Mouse (Mus musculus) ES-E14 (cell line): ENCODE data around the gene Cdipt.

Experiments used
- CHD2 ChIP-seq: IDR thresholded peaks from 2 replicates; pipeline ENCODE4 v1.6.1; 2014; ENCODE audit warnings: mild to moderate bottlenecking, low read depth, low read length, inconsistent platforms
- HCFC1 ChIP-seq: IDR thresholded peaks from 2 replicates; pipeline ENCODE4 v1.6.1; 2012; ENCODE audit warnings: low read length, inconsistent platforms, borderline replicate concordance; ENCODE audit not compliant: insufficient read depth
- MAFK ChIP-seq: IDR thresholded peaks from 2 replicates; pipeline ENCODE4 v1.6.1; 2014; ENCODE audit warnings: mild to moderate bottlenecking, low read depth, low read length, inconsistent platforms; ENCODE audit not compliant: insufficient read depth
- ZC3H11A ChIP-seq: IDR thresholded peaks from 2 replicates; pipeline ENCODE4 v1.6.1; 2012; ENCODE audit warnings: low read depth, mild to moderate bottlenecking, inconsistent platforms, low read length, borderline replicate concordance

DNA sequence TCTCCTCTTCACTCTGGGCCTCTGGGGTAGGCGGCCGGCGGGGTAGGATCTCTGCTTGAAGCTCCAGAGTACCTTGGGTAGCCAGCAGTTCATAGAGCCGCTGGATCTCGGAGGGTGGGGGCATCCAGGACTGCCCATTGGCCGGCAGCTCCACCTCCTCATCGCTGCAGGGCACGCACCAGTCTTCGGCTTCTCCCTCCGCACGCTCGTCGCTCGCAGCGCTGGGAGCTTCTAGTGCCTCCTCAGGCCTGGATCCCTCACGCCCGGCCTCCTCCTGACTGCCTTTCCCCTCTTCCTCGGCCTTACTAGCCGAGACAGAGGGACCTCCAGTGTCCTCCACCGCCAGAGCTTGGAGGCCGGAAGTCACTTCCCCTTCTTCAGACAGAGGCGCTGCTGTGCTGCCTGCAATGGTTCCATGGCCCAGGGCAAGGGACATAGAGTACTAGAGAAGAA, 40.8 kb downstream of the Cdipt start:
- no peak for TF ChIP-seq MAFK
- no peak for TF ChIP-seq CHD2
- no peak for TF ChIP-seq HCFC1
- TF ChIP-seq ZC3H11A: no peak
